Mouse (Mus musculus) cerebellum, postnatal 4 days (tissue): ENCODE data around the gene Iqcf4.
"Not testable (repeated sequence)": the region's sequence is repeated elsewhere in the genome, so short reads cannot be mapped to it uniquely, and the experiment has no call there.

Source experiments
- DNase-seq, 2 experiments: peaks; one replicate each; pipeline ENCODE4 v3.0.0; 2022; ENCODE audit warnings: low spot score in 2 of 2, mixed read lengths in 1 of 2

Iqcf4 gene

GRCm38 (mm10) chr9:106570896-106571295, at the start of gene Iqcf4:
Gene Iqcf4, minus strand, starts transcription at chr9:106570996.
- DNase-seq, result no peak

DNA sequence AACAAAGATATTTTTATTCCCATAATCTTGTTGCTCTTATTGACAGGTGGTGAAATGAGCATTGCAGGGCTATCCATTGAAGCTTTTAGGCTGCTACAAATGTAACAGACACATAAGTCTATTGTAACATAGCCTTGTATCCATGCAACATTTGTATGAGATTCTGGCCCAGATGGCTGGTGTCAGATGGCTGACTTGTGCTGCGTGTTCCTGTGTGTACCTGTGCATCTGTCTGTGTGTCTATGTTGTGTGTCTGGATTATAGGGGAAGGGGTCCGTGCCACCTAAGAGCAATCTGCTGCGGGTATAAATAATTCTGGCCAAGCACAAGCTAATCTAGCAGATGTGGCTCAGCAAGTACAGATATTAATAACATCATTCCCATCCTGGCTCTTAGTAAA, 46.7 kb upstream of the Iqcf4 start:
- no peak for DNase-seq

- no peak for DNase-seq
Measured at GRCm38 (mm10) chr9:106616306-106616705, 45.5 kb upstream of the Iqcf4 start.

DNA sequence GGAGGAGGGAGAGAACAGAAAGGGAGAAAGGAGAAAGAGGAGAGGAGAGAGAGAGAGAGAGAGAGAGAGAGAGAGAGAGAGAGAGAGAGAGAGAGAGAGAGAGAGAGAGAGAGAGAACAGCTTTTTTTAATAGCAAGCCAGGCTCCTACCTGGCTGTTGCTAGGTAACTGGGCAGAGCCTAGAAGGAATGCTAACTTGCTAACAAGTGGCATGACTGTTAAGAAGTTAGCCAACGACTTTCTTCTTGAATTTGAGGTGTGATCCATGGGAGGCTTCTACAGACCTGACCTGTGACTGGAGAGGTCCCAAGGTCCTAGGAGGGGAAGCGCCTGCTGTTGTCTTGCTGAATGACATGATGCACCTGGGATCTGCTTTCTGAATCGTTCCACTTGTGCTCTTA, 43.8 kb upstream of the Iqcf4 start:
- no peak for DNase-seq

DNA sequence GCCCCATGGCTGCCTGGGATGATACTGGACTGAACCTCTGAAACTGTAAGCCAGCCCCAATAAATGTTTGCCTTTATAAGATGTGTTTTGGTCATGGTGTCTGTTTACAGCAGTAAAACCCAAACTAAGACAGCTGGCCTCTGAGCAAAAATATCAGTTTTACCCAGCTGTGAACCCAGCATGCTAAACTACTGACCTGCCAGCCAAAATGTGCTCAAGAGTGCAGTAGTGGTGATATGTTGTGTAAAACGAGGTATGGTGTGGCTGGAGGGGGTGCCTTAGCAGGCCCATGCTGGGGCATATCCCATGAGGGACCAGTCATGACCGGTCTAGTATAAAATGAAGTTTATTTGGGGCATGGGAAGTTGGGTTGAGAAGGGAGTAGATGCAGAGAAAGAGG, 43.2 kb upstream of the Iqcf4 start:
- DNase-seq, result no peak

GRCm38 (mm10) chr9:106610727-106611126, 39.9 kb upstream of the Iqcf4 start:
- no peak for DNase-seq

- peak; percentile 37 to 68 for DNase-seq
Measured at GRCm38 (mm10) chr9:106600546-106600945, 29.8 kb upstream of the Iqcf4 start.

GRCm38 (mm10) chr9:106598466-106598865, 27.7 kb upstream of the Iqcf4 start:
- DNase-seq, result no peak

GRCm38 (mm10) chr9:106595836-106596235, 25.0 kb upstream of the Iqcf4 start:
- no peak for DNase-seq

DNA sequence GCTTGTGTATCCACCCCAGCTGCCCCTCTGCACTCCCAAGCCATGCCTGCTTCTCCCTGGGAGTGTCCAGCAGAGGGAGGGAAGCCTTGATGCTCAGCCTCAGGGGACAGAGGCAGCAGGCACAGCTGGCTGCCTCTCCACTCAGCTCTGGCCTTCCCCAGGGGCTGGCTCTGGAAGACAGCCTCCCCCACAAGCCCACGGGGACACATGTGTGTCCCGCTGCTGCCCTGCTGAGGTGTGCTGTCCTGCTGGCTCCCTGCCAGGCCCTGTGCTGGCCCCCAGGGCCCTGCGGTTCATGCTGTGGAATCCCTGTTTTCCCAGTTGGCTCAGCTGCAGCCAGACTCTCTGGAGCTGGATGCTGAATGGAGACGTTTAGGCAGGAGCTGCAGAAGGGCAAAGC, 24.6 kb upstream of the Iqcf4 start:
- DNase-seq, result not testable (repeated sequence)

DNA sequence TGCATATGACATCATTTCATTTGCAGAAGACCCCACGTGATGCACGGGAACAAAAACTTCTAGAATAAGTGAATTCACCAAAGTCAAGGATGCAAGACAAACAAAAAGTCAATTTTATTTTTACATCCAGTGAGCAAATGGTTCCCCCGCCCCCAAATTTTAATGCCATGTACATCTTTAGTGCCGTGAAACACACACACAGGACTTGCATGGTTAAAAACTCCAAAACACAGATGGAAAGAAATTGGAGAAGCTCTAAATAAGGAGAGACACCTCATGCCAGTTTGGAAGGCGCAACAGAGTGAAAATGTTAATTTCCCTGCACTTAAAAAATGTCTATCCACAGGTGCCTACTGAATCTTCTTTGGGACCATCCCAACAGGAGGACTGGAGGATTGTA, 21.4 kb upstream of the Iqcf4 start:
- DNase-seq, result no peak

- DNase-seq, result no peak
Measured at GRCm38 (mm10) chr9:106582552-106582951, 11.8 kb upstream of the Iqcf4 start.

- DNase-seq, result no peak
Measured at GRCm38 (mm10) chr9:106580016-106580415, 9.2 kb upstream of the Iqcf4 start.

GRCm38 (mm10) chr9:106576112-106576511, 5.3 kb upstream of the Iqcf4 start:
- DNase-seq, result no peak

DNA sequence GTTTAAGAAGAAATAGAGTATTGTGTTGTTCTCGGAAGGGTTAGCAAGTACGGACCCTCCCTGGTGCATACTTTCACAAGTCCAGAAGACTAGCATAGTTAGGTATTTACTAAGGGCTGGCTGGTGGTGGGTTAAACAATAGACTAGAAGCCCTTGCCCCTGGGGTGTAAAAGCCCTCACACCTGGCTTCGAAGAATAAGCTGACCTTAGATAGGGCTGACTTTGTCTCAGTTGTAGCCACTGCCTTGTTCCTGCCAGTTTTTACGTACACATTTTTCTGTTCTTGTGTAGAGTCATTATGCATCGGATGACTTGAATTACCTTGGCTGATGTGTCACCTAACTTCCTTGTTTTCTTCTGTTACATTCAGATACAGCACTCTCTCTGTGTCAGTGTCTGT, 2.6 kb upstream of the Iqcf4 start:
- no peak for DNase-seq

- DNase-seq, result no peak
Measured at GRCm38 (mm10) chr9:106572186-106572585, 1.4 kb upstream of the Iqcf4 start.

DNA sequence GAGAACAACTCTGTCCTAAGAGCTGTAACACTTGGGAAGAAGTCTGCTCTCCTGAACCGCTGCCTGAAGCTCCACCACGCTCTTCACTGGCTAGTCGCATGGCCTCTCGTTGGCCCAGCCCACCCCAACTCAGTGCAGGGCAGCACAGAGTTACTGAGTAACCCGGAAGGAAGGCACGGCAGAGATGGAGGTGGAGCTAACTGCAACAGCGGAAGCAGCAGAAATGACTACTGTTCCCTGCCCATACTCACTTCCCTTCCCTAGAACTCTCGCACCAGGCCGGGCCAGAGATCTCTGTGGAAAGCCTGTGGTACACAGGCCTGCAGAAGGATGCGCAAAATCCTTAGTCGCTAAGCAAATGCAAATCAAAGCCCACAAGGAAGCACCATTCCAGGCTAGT, 4.4 kb downstream of the Iqcf4 start:
- no peak for DNase-seq

- no peak for DNase-seq
Measured at GRCm38 (mm10) chr9:106564025-106564424, 6.8 kb downstream of the Iqcf4 start.

- no peak for DNase-seq
Measured at GRCm38 (mm10) chr9:106562291-106562690, 8.5 kb downstream of the Iqcf4 start.

- DNase-seq, result no peak
Measured at GRCm38 (mm10) chr9:106561531-106561930, 9.3 kb downstream of the Iqcf4 start, which contains the start of gene Iqcf3. Gene Iqcf3, minus strand, starts transcription at chr9:106561631.

DNA sequence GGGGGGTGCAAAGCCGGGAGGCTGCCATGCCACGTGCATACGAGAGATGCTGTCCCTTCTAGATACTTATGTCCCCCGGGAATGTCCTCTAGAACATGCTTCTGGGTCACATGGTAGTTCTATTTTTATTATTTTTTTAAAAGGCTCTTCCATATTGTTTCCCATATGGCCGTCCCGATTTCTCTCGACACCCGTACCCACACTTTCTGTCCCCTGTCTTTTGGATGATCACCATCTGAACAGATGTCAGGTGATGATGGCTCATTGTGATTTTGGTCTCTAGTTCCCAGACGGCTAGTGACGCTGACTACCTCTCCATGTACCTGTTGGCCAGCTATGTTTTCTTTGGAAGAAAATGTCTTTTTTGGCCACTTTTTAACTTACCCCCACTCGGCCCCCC, 35.8 kb downstream of the Iqcf4 start:
- no peak for DNase-seq

- no peak for DNase-seq
Measured at GRCm38 (mm10) chr9:106534296-106534695, 36.5 kb downstream of the Iqcf4 start.

GRCm38 (mm10) chr9:106531833-106532232, 39.0 kb downstream of the Iqcf4 start:
- DNase-seq, result peak in 1 of 2 experiments; percentile 15

DNA sequence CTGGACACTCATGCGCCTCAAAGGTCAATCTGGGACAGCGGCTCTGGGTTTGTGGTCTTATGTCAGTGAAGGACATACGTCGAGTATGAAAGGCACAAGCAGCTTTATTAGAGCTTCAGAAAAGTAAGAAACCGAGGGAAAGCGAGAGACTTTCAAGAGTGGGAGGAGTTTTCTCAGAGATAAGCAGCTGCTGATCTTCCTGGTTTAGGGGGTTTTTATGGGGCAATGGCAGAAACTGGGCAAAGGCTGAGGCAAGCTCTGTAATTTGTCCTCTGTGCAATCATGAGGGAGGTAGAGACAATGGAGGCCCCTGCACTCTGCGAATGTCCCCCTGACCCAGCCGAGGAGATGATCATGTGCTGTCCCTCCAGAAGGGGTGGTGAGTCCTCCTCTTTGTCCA, 50.9 kb downstream of the Iqcf4 start:
- no peak for DNase-seq

DNA sequence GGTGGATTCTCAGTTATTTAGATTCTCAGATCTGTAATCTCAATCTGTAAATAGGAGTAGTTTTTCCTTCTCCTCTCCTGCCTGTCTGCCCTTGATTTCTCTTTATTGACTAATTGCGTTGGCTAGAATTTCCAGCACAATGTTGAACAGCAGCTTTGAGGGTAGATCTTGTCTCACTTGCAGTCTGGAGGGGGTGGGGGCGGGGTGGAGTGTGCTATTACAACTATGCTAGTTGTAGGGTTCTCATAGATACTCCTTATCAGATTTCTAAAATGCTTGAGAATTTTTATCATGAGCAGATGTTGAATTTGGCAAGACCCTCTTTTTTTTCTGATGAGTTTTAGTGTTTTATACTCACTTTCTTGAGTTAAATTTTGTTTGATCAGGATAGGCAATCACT, 51.4 kb downstream of the Iqcf4 start:
- no peak for DNase-seq
